Mouse (Mus musculus) pancreas, adult 10 weeks (tissue): ENCODE results near the gene Gm8300. TPM values are rescaled to one million over a fixed set of nuclear protein-coding genes. Genes with fewer than 3 reads are reported as not detected.

Experiments
- polyA plus RNA-seq: library from polyadenylated mRNA; stranded (reverse); fragments of 350-450 nt; fragmentation: Illumina TruSeq; extraction: RNeasy Lipid Tissue Mini Kit (QIAGEN cat#74804); gene quantifications from one replicate; pipeline ENCODE4 v1.2.3, GENCODE M21; 2015; ENCODE audit warnings: low read depth, low replicate concordance; ENCODE audit not compliant: insufficient read depth

Gm8300 gene
- not detected for polyA plus RNA-seq

DNA sequence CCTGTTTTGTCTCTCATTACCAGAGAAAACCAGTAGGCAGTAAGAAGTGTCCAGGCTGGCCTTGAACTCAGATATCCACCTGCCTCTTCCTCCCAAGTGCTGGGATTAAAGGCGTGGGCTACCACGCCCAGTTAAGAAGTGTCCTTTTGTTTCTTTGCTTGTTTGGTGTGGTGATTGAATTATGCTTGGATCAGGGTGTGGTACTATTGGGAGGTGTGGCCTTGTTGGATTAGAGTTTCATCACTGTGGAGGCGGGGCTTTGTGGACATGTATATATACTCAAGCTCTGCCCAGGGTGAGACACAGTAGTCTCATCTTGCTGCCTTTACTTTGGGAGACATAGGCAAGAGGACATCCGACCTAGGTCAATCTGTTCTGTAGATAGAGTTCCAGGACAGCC lies at the start of gene Gm8300:
Gene Gm8300, plus strand, starts transcription at position 301 of the 400 bp plus-strand sequence.

DNA sequence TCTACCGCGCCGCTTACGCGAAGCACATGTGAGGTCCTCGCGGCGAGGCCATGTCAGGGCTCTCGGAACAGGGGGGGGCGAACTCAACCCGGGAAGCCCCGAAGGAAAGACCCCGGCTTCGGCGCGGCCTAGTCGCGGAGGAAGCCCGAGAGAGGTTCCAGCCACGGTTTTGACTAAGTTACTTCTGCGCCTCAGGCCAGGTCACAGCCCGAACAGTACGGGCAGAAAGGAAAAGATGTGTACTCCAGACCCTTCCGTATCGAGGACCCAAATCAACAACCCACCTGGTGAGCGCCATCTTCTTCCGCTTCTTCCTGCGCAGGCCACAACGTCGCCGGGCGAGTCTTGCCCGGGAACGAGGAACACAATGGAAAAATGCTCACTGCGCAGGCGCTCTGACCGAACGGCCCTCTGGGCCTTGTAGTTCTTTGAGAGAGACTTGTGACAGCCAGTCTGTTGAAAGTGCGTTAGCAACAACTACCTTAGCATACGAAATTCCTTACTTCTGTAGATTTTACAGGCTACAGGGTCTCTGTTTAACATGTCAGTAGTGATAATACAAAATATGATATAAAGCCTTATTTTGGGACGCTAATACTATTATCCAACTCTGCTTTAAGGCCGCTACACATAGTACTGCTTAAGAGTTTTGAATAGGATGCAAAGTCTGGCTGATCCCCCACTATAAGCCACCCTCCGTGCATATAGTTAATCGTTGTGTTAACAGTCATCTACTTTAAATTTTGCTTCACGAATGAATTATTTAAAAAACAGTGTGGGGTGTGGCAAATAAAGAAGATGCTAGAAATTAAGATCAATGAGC lies 41.9 kb upstream of the Gm8300 start, which contains the start of gene Snw1:
Gene Snw1, minus strand, starts transcription at position 311 of the 823 bp plus-strand sequence.

DNA sequence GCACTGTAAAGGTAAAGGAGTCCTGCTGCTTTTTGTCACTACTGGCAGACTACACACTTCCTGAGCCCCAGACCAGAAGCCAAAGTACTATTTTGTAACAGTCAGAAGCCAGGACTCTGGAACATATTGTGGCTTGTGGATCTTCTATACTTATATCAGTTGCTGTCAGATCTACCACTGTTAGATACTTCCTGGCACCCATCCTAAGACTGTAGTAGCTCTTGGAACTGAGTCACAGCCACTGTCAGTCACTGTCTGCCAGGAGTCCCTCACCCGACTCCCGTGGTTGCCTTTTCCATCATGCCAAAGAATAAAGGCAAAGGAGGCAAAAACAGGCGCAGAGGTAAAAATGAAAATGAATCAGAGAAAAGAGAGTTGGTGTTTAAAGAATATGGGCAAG lies 19.7 kb upstream of the Gm8300 start, which contains the start of gene Gm5788:
Gene Gm5788, plus strand, starts transcription at position 301 of the 400 bp plus-strand sequence.

Other genes starting within 250 kb of the Gm8300 start
- 8.2 TPM for gene Vipas39, start 248.1 kb upstream of the Gm8300 start, polyA plus RNA-seq
- gene Ahsa1, start 247.8 kb upstream of the Gm8300 start, polyA plus RNA-seq, result 24.8 TPM
- not detected for gene Ism2, start 214.6 kb upstream of the Gm8300 start, polyA plus RNA-seq
- gene Sptlc2, start 126.0 kb upstream of the Gm8300 start, polyA plus RNA-seq, result 14.4 TPM
- 19.3 TPM for gene Slirp, start 70.4 kb upstream of the Gm8300 start, polyA plus RNA-seq
- gene Alkbh1, start 70.3 kb upstream of the Gm8300 start, polyA plus RNA-seq, result 5.8 TPM
- 11.0 TPM for gene Snw1, start 42.0 kb upstream of the Gm8300 start, polyA plus RNA-seq
- gene Gm5788, start 19.6 kb upstream of the Gm8300 start, polyA plus RNA-seq, result not detected
- gene Oog1, start 88.4 kb downstream of the Gm8300 start, polyA plus RNA-seq, result not detected
- gene Gm4027, start 104.6 kb downstream of the Gm8300 start, polyA plus RNA-seq, result not detected
- not detected for gene Gm16381, start 130.3 kb downstream of the Gm8300 start, polyA plus RNA-seq